Mouse (Mus musculus) neural tube, embryonic 11.5 days (tissue): Measurements from ENCODE around the gene Sumo1. TPM values are rescaled to one million over a fixed set of nuclear protein-coding genes. Genes with fewer than 3 reads are reported as not detected.

ENCODE experiments used
- ATAC-seq: fragments of 200-750 bp; cut with Nextera tagmentation; 2 replicates; pipeline ENCODE4 v1.8.0; 2017; ENCODE audit warnings: moderate number of reproducible peaks, mild to moderate bottlenecking, moderate TSS enrichment, moderate library complexity; ENCODE audit not compliant: insufficient read depth, low FRiP score, low TSS enrichment
- DNase-seq: peaks from one replicate; pipeline ENCODE4 v3.0.0-alpha.2; 2015; ENCODE audit warnings: low spot score
- H3K27ac ChIP-seq: fragments of 300-500 bp; sonication (generic); 2 replicates; pipeline ENCODE4 v1.5.1; 2014; ENCODE audit warnings: low read depth, mild to moderate bottlenecking, low read length
- H3K27me3 ChIP-seq: fragments of 300-500 bp; sonication (generic); 2 replicates; pipeline ENCODE4 v1.6.1; 2014; ENCODE audit warnings: mild to moderate bottlenecking, low read length, mixed read lengths; ENCODE audit not compliant: control insufficient read depth, insufficient read depth
- H3K36me3 ChIP-seq: fragments of 300-500 bp; sonication (generic); 2 replicates; pipeline ENCODE4 v1.6.1; 2014; ENCODE audit warnings: mild to moderate bottlenecking, low read length, moderate library complexity, mixed read lengths; ENCODE audit not compliant: control insufficient read depth, insufficient read depth
- H3K4me1 ChIP-seq: fragments of 300-500 bp; sonication (generic); 2 replicates; pipeline ENCODE4 v1.6.1; 2014; ENCODE audit warnings: low read length, mixed read lengths; ENCODE audit not compliant: control insufficient read depth, insufficient read depth
- H3K4me2 ChIP-seq: fragments of 300-500 bp; sonication (generic); 2 replicates; pipeline ENCODE4 v1.6.1; 2014; ENCODE audit warnings: low read depth, mild to moderate bottlenecking, moderate library complexity
- H3K4me3 ChIP-seq: fragments of 300-500 bp; sonication (generic); 2 replicates; pipeline ENCODE4 v1.5.1; 2014; ENCODE audit warnings: low read depth, low read length
- H3K9ac ChIP-seq: fragments of 300-500 bp; sonication (generic); 2 replicates; pipeline ENCODE4 v1.6.1; 2014; ENCODE audit warnings: mild to moderate bottlenecking, low read length
- H3K9me3 ChIP-seq: fragments of 300-500 bp; sonication (generic); 2 replicates; pipeline ENCODE4 v1.6.1; 2016; ENCODE audit warnings: low read length; ENCODE audit not compliant: control insufficient read depth
- WGBS: fragments of 180-500 bp; shearing (Covaris S2); extraction: QIAGEN DNeasy Blood & Tissue Kit; methylation state at CpG from one replicate; pipeline ENCODE4 v1.1.7; 2014; 5-methylcytosine and 5-hydroxymethylcytosine counted together
- polyA plus RNA-seq: library from polyadenylated mRNA; unstranded; fragments of >200 nt; fragmentation: Nextera tagmentation; extraction: Ambion mirVana; gene quantifications from 2 replicates; pipeline ENCODE4 v1.2.1, GENCODE M21; 2014

The Sumo1 gene
- polyA plus RNA-seq, 1 experiment from 2014 or later = 503 TPM

DNA sequence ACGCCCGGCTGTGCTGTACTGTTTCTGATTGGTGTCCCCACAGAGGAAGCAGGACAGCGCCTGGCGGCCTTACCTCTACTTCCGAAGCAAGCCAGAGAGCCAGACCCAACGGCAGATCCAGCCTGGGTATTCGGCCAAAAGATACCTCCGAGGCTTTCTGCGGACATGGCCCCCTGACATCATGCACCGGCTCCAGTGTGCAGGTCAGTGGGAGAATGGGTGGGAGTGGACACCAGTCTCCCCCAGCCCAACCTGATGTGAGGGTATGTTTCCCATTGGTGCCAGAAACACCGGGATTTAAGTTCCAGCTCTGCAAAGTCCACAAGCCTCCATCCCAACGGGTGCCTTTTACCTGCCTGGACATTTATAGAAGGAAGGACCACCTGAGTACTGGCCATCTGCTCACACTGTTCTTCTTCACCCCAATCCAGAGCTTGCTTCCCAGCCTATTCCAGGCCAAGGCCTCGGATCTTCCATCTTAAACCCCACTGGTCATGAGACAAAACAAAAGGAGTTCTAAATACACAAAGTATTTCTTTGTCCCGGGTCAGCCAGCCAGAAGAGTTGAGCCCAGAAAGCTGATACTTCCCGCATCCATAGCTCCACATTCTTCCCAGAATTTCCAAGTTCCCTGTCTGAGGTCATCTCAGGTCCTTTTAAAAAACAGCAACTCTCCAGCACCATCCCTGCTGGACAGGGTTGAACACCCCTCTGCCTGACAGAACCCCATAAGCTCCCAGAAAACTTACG, 129.2 kb downstream of the Sumo1 start:
- Histone ChIP-seq H3K4me2 (no peak overlapping the region), H3K4me3 (no peak overlapping the region), H3K9ac (no peak overlapping the region), H3K27ac (no peak overlapping the region), H3K27me3 (no peaks in the 10 kb centered on the region), H3K36me3 (no peaks in the 10 kb centered on the region), H3K4me1 (no peaks in the 10 kb centered on the region), H3K9me3 (no peaks in the 10 kb centered on the region)
- ATAC-seq (no peak), DNase-seq (no peak)
- 85% methylated on average over 16 of the region's 16 CpGs for WGBS

DNA sequence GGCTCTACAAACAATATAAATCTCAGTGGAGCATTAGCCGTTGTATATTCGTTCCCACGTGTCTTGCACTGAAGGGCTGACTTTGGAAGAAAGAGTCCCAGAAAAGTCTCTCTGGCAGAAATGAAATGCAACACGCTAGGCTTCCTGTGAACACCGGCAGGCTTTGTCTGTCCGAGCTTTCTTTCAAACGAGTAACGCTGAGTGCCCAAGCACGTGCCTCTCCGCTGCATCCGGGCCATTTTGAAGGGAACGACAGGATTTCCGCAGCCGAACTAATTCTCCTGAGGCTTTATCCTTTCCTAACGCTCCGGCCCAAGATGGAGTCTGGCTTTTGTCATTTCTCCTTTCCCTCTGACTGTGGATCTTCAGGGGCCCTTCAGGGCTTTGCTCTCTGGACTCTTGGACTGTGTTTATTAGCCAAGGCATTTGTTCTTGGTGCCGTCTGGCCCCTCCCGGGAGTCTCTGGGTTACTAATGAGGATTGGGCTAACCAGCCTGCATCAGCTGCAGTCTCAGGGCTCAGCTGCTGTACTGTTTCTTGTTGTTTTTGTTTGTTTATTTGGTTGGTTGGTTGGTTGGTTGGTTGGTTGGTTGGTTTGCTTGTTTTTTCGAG, 130.0 kb downstream of the Sumo1 start:
- Histone ChIP-seq H3K4me3 (no peak overlapping the region), H3K36me3 (no peaks in the 10 kb centered on the region), H3K27ac (no peak overlapping the region), H3K4me2 (no peak overlapping the region), H3K9ac (no peak overlapping the region), H3K4me1 (no peaks in the 10 kb centered on the region), H3K27me3 (no peaks in the 10 kb centered on the region), H3K9me3 (no peaks in the 10 kb centered on the region)
- WGBS = 71% methylated on average over 19 of the region's 19 CpGs
- DNase-seq (no peak), ATAC-seq (no peak)

DNA sequence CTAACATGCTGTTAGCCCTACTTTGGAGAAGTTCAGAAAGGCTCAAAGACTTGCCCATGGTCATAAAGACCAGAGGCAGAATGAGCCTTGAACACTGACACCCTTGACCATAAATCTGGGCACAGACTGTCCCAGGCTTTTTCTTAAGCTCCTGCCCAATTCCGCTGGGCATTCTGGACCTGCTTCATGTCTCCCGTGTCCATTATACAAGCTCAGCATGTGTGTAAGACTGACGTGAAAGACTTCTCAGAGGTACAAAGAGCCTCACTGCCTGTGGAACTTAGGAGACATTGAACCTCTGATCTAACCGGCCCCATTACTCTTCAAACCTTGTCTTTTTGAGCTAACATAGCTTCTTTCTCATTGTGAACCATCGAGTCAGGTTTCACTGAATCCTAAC, 132.3 kb downstream of the Sumo1 start:
- H3K36me3 ChIP-seq = no peaks in the 10 kb centered on the region
- ATAC-seq (no peak), DNase-seq (no peak)
- 86% methylated on average over 5 of the region's 5 CpGs for WGBS
- H3K27ac ChIP-seq = no peak overlapping the region
- H3K4me1 ChIP-seq = no peaks in the 10 kb centered on the region
- H3K4me3 ChIP-seq = no peak overlapping the region
- H3K27me3 ChIP-seq = no peaks in the 10 kb centered on the region
- no peak overlapping the region for H3K9ac ChIP-seq
- no peak overlapping the region for H3K4me2 ChIP-seq
- no peaks in the 10 kb centered on the region for H3K9me3 ChIP-seq

Other genes starting within 250 kb of the Sumo1 start
- 16.9 and 17.6 TPM in 2 replicates for gene Fzd7, start 188.4 kb downstream of the Sumo1 start, polyA plus RNA-seq
- gene Gm973, start 154.6 kb downstream of the Sumo1 start, polyA plus RNA-seq = 4.0 and 4.4 TPM in 2 replicates
- 237 and 261 TPM in 2 replicates for gene Nop58, start 14.1 kb upstream of the Sumo1 start, polyA plus RNA-seq
- gene Bmpr2, start 92.6 kb upstream of the Sumo1 start, polyA plus RNA-seq = 12.7 and 14.3 TPM in 2 replicates
- gene Fam117b, start 242.2 kb upstream of the Sumo1 start, polyA plus RNA-seq = 18.5 and 18.9 TPM in 2 replicates